Mouse (Mus musculus) hindbrain, embryonic 10.5 days (tissue): Measurements from ENCODE around the gene Dld. TPM values are rescaled to one million over a fixed set of nuclear protein-coding genes. Genes with fewer than 3 reads are reported as not detected.

ENCODE experiments used
- DNase-seq: peaks from one replicate; pipeline ENCODE4 v3.0.0-alpha.2; 2017; ENCODE audit warnings: low spot score
- H3K27ac ChIP-seq: fragments of 300-500 bp; sonication (generic); 2 replicates; pipeline ENCODE4 v1.5.1; 2016; ENCODE audit warnings: mild to moderate bottlenecking, moderate library complexity
- H3K27me3 ChIP-seq: fragments of 300-500 bp; sonication (generic); 2 replicates; pipeline ENCODE4 v1.6.1; 2016; ENCODE audit warnings: mild to moderate bottlenecking; ENCODE audit not compliant: poor library complexity, insufficient read depth, severe bottlenecking
- H3K36me3 ChIP-seq: fragments of 300-500 bp; sonication (generic); 2 replicates; pipeline ENCODE4 v1.6.1; 2016; ENCODE audit warnings: mild to moderate bottlenecking, moderate library complexity
- H3K4me1 ChIP-seq: fragments of 300-500 bp; sonication (generic); replicated peaks from 2 replicates; pipeline ENCODE4 v1.6.1; 2016; ENCODE audit warnings: mild to moderate bottlenecking
- H3K4me3 ChIP-seq: fragments of 300-500 bp; sonication (generic); 2 replicates; pipeline ENCODE4 v1.5.1; 2016; ENCODE audit warnings: mild to moderate bottlenecking, moderate library complexity
- H3K9me3 ChIP-seq: fragments of 300-500 bp; sonication (generic); 2 replicates; pipeline ENCODE4 v1.6.1; 2016; ENCODE audit warnings: mild to moderate bottlenecking, moderate library complexity
- WGBS: fragments of 180-500 bp; shearing (Covaris S2); methylation state at CpG from one replicate; pipeline ENCODE4 v1.1.7; 2016; 5-methylcytosine and 5-hydroxymethylcytosine counted together
- polyA plus RNA-seq: library from polyadenylated mRNA; unstranded; fragments of >200 nt; fragmentation: Nextera tagmentation; extraction: Ambion mirVana; gene quantifications from 2 replicates; pipeline ENCODE4 v1.2.1, GENCODE M21; 2016

The Dld gene
- polyA plus RNA-seq, 1 experiment from 2014 or later: 115 TPM

DNA sequence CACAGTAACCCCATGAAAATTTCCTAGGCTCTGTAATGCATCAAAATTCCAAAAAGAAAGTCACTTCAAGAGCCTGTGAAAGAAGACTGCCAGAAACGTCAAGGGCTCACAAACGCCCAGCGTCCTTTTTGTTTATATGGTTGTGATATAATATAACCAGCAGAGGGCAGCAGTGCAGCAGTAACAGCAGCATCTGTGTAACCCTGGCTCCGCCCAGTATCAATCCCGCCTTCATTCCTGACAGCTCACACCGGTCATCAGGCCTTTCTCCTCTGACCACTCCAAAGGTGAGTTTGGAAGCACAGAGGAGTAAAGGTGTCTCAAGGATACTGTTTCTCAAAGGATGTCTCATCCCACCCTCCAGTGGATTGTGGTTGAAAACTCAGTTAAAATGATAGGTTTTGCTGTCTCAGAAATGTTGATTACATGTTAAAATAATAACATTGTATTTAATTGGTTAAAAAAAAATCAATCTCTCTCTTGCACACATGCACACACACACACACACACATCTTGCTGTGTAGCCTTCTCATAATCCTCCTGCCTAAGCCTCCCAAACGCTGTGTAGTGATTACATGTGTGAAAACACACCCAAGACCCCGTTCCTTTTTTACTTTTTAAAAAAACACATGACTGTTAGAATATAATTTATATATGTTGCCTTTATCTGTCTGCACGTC, 23.5 kb upstream of the Dld start:
- Histone ChIP-seq H3K4me3 (no peak overlapping the region), H3K36me3 (no peaks in the 10 kb centered on the region), H3K27me3 (no peaks in the 10 kb centered on the region), H3K27ac (no peak overlapping the region), H3K9me3 (no peaks in the 10 kb centered on the region), H3K4me1 (peaks cover 13% of the 10 kb centered on the region; the same call in 1 of the 2 replicates)
- DNase-seq: peak; percentile 57
- 40% methylated on average over 9 of the region's 9 CpGs for WGBS

DNA sequence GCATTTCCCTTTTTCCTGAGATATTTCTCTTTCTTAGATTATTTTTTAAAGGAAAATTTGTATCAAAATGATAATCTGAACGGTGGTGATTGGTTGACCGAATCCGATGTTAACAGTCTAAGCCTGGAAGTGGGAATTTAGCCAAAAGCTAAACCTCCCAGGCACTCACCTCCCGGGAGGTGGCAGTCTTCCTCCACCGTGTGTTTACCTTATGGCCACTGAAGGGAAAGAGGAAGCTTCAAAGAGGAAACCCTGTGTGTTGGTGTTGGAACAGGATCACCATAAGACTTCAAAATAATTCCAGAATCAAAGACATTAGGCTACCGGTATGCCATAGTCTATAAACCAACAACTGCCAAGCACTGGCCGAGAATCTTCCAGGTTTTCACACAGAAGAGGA, 18.4 kb upstream of the Dld start:
- no peak overlapping the region for H3K4me3 ChIP-seq
- no peak for DNase-seq
- H3K27ac ChIP-seq: no peak overlapping the region
- H3K36me3 ChIP-seq: no peaks in the 10 kb centered on the region
- H3K9me3 ChIP-seq: no peaks in the 10 kb centered on the region
- no peaks in the 10 kb centered on the region for H3K27me3 ChIP-seq
- WGBS: 88% methylated on average over 7 of the region's 7 CpGs
- H3K4me1 ChIP-seq: 0 out of 2 replicates have a peak, but pooled peaks cover 5% of the 10 kb centered on the region

DNA sequence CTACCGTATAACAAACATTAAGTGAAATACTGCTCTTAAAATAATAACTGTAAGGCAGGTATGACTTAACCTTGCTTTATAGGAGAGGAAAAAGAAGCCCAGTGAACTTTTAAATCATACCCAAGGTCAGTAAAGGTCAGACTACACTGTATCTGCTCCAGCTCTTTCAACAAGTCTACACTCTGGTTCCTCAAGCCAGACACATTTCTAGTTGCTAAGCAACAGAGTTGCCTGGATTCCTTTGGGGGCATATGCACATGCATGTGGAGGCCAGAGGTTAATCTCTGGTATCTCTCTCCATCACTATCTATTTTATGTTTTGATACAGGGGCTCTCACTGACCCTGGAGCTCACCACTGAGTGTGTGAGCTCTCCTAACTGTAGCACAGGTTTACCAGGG, 17.9 kb upstream of the Dld start:
- Histone ChIP-seq H3K4me1 (0 out of 2 replicates have a peak, but pooled peaks cover 4% of the 10 kb centered on the region), H3K9me3 (no peaks in the 10 kb centered on the region), H3K36me3 (no peaks in the 10 kb centered on the region), H3K4me3 (no peak overlapping the region), H3K27ac (no peak overlapping the region), H3K27me3 (no peaks in the 10 kb centered on the region)
- DNase-seq: no peak
- WGBS: 95% methylated on average over 1 of the region's 1 CpGs

DNA sequence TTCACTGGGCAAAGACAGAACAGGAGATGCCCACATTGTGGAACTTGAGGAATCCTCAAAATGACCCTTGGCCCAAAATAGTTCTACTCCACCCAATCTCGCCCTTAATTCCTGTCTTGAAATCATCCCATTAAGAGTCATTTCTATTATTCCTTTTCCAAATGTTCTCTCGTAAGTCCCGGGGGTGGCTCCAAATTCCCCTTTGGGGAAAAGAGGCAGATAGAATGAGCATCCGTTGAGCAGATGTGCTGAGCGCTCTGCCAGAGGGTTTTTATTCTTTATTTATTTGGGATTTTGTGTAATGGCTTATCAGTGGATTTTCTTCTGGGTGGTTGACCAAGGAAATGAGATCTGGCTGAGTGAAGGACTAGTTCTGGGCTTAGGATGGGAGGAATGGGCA, 16.5 kb upstream of the Dld start:
- WGBS: 83% methylated on average over 5 of the region's 5 CpGs
- Histone ChIP-seq H3K27ac (no peak overlapping the region), H3K9me3 (no peaks in the 10 kb centered on the region), H3K4me1 (0 out of 2 replicates have a peak, but pooled peaks cover 4% of the 10 kb centered on the region), H3K4me3 (no peak overlapping the region), H3K36me3 (no peaks in the 10 kb centered on the region), H3K27me3 (no peaks in the 10 kb centered on the region)
- no peak for DNase-seq

GRCm38 (mm10) chr12:31366428-31366827, 15.2 kb upstream of the Dld start:
- Histone ChIP-seq H3K9me3 (no peaks in the 10 kb centered on the region), H3K4me3 (no peak overlapping the region), H3K27me3 (no peaks in the 10 kb centered on the region), H3K36me3 (no peaks in the 10 kb centered on the region), H3K4me1 (0 out of 2 replicates have a peak, but pooled peaks cover 4% of the 10 kb centered on the region), H3K27ac (no peak overlapping the region)
- 80% methylated on average over 3 of the region's 3 CpGs for WGBS
- no peak for DNase-seq

GRCm38 (mm10) chr12:31350191-31350943, 886 bp downstream of the Dld start:
- Histone ChIP-seq H3K27ac (peak overlapping the region; percentile 94), H3K4me1 (peaks cover 16% of the 10 kb centered on the region), H3K4me3 (peak overlapping the region; percentile 99), H3K36me3 (peaks cover 28% of the 10 kb centered on the region), H3K27me3 (no peaks in the 10 kb centered on the region), H3K9me3 (no peaks in the 10 kb centered on the region)
- WGBS: 33% methylated on average over 15 of the region's 15 CpGs
- DNase-seq: no peak

DNA sequence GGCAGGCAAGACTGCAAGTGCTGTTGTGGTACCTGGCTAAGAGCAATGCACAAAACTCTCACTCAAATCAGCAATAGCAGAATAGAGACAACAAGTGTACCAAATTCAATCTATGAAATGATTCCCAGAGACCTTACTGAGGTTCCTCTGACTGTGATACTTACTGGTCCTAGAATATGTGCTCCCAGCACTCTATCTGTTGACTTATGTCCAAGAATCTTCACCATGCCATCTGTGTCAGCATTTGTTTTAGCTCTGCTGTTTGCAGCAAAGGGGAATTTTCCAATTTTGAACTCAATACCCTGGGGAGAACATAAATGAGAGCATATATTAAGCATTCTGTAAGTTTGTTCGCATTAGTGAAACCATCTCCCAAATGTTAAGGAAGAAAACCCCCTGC, 18.0 kb downstream of the Dld start:
- no peak for DNase-seq
- H3K4me1 ChIP-seq: no peaks in the 10 kb centered on the region
- no peaks in the 10 kb centered on the region for H3K27me3 ChIP-seq
- 98% methylated on average over 1 of the region's 1 CpGs for WGBS
- no peak overlapping the region for H3K27ac ChIP-seq
- H3K4me3 ChIP-seq: no peak overlapping the region
- H3K36me3 ChIP-seq: peaks cover 92% of the 10 kb centered on the region
- H3K9me3 ChIP-seq: no peaks in the 10 kb centered on the region

DNA sequence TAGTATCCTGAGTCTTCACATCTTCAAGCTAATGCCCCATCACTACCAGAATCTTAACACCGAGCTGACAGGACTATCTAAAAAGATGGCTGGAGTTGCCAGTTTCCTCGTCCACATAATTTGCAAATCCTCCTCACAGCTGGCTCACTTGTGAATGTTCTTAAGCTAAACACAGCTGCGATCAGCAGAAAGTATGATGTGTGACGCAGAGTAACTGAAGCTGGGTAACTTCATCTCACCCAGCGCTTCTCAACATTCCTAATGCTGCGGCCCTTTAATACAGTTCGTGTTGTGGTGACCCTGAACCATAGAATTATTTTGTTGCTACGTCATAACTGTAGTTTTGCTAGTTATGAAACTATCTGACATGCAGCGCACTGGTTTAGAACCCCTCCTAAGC, 24.1 kb downstream of the Dld start:
- Histone ChIP-seq H3K27ac (no peak overlapping the region), H3K36me3 (peaks cover 43% of the 10 kb centered on the region), H3K9me3 (no peaks in the 10 kb centered on the region), H3K4me1 (no peaks in the 10 kb centered on the region), H3K27me3 (no peaks in the 10 kb centered on the region), H3K4me3 (no peak overlapping the region)
- WGBS: 95% methylated on average over 9 of the region's 9 CpGs
- DNase-seq: no peak

GRCm38 (mm10) chr12:31323136-31323695, 28.0 kb downstream of the Dld start:
- H3K9me3 ChIP-seq: no peaks in the 10 kb centered on the region
- no peak overlapping the region for H3K27ac ChIP-seq
- DNase-seq: no peak
- H3K27me3 ChIP-seq: no peaks in the 10 kb centered on the region
- peaks cover 12% of the 10 kb centered on the region; the same call in 1 of the 2 replicates for H3K36me3 ChIP-seq
- H3K4me1 ChIP-seq: no peaks in the 10 kb centered on the region
- 90% methylated on average over 9 of the region's 9 CpGs for WGBS
- H3K4me3 ChIP-seq: no peak overlapping the region

DNA sequence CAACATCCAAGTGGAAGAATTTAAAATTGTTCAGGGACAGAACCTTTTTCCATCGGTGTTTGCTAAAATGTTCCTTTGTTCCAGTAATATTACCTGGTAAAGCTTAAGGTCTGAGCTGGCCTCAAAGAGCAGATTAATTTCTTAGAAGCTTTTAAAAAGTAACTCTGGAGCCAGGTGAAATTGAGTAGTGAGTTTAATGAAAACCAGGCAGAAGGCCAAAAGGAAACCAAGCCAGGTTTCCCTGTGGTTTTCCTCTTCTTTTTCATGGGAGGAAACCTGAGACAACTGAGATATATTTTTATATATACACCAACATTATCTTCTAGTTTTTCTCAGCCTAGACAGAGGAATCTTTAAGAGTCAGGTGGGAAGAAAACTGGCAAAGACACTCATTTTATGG, 29.7 kb downstream of the Dld start:
- 94% methylated on average over 1 of the region's 1 CpGs for WGBS
- no peaks in the 10 kb centered on the region for H3K4me1 ChIP-seq
- no peak overlapping the region for H3K27ac ChIP-seq
- H3K36me3 ChIP-seq: peaks cover 8% of the 10 kb centered on the region; the same call in 1 of the 2 replicates
- DNase-seq: no peak
- no peak overlapping the region for H3K4me3 ChIP-seq
- no peaks in the 10 kb centered on the region for H3K27me3 ChIP-seq
- no peaks in the 10 kb centered on the region for H3K9me3 ChIP-seq

- 66% methylated on average over 13 of the region's 13 CpGs for WGBS
- H3K36me3 ChIP-seq: peaks cover 4% of the 10 kb centered on the region; the same call in 1 of the 2 replicates
- no peak overlapping the region for H3K27ac ChIP-seq
- peak; percentile 15 for DNase-seq
- no peaks in the 10 kb centered on the region for H3K4me1 ChIP-seq
- no peaks in the 10 kb centered on the region for H3K27me3 ChIP-seq
- no peak overlapping the region for H3K4me3 ChIP-seq
- H3K9me3 ChIP-seq: no peaks in the 10 kb centered on the region
These were observed 30.4 kb downstream of the Dld start for GRCm38 (mm10) chr12:31320817-31321216.

DNA sequence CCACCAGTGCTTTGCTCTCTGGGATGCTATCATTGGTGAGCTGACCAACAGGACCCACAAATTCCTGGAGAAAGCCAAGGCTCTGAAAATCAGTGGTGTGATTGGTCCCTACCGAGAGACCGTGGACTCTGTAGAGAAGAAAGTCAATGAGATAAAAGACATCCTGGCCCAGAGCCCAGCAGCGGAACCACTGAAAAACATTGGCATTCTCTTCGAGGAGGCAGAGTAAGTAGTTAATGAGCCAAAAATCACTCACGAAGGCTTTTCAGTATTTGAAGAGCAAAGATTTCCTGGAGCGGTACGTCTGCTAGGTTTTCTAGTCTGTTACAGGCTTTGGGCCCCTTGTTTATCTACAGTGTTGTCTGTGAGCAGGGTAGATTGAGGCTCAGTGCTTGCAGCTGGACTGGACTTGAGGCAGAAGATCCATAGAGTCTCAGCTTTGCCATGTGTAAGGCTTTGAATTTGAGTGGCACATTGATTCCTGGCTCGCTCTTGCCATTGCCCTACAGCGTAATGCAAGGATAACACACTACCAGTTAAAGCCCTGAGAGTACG, 32.8 kb downstream of the Dld start:
- Histone ChIP-seq H3K9me3 (no peaks in the 10 kb centered on the region), H3K27me3 (no peaks in the 10 kb centered on the region), H3K36me3 (peaks cover 9% of the 10 kb centered on the region), H3K27ac (no peak overlapping the region), H3K4me3 (no peak overlapping the region), H3K4me1 (no peaks in the 10 kb centered on the region)
- WGBS: 95% methylated on average over 10 of the region's 10 CpGs
- DNase-seq: no peak
